Mouse (Mus musculus) lung, postnatal 36 days (tissue): Measurements from ENCODE around the gene Rnf40.

Experiments
- DNase-seq: peaks from one replicate; pipeline ENCODE4 v3.0.0; 2022; ENCODE audit warnings: mixed read lengths

Gene Rnf40

GRCm38 (mm10) chr7:127652050-127652449 lies 63.5 kb downstream of the Rnf40 start:
- no peak for DNase-seq

- DNase-seq, result no peak
These were observed 65.8 kb downstream of the Rnf40 start for GRCm38 (mm10) chr7:127654318-127654717.
